Mouse (Mus musculus) hematopoietic stem cell, adult 5-6 weeks (primary cell): ENCODE results near the gene Emid1. TPM values are rescaled to one million over a fixed set of nuclear protein-coding genes. Genes with fewer than 3 reads are reported as not detected.
A peak's percentile ranks its signal among the peaks of the same experiment; 100 is the strongest.

Experiments
- ATAC-seq, 2 experiments: fragments of 125-278 bp in 1 of 2; replicated peaks in 1 of 2; 2 replicates each; pipeline ENCODE4 v1.8.0; 2016 to 2017; ENCODE audit warnings: inconsistent platforms in 2 of 2, mild to moderate bottlenecking in 2 of 2, moderate number of reproducible peaks in 2 of 2, low read depth in 1 of 2, moderate TSS enrichment in 1 of 2; ENCODE audit not compliant: low FRiP score in 2 of 2, poor library complexity in 2 of 2, severe bottlenecking in 2 of 2, insufficient read depth in 1 of 2, low TSS enrichment in 1 of 2
- total RNA-seq: library from RNA; stranded (forward); fragments of 172-1452, 232-1000 nt; gene quantifications from 2 replicates; pipeline ENCODE4 v1.2.3, GENCODE M21; 2017

The Emid1 gene
- total RNA-seq, 1 experiment from 2014 or later = 16.0 TPM

GRCm38 (mm10) chr11:5138642-5139041 lies 13.4 kb downstream of the Emid1 start:
- no peak for ATAC-seq

GRCm38 (mm10) chr11:5135914-5136313 lies 16.1 kb downstream of the Emid1 start:
- ATAC-seq = no peak

- ATAC-seq = no peak
Observed at GRCm38 (mm10) chr11:5132751-5133150, 19.3 kb downstream of the Emid1 start.

GRCm38 (mm10) chr11:5130111-5130665 lies 21.9 kb downstream of the Emid1 start:
- no peak for ATAC-seq

GRCm38 (mm10) chr11:5129035-5129480 lies 23.0 kb downstream of the Emid1 start:
- no peak for ATAC-seq

GRCm38 (mm10) chr11:5125713-5126112 lies 26.3 kb downstream of the Emid1 start:
- ATAC-seq = no peak

GRCm38 (mm10) chr11:5114931-5115581 lies 37.0 kb downstream of the Emid1 start:
- ATAC-seq = peak; percentile 93 to 95

- ATAC-seq = no peak
Observed at GRCm38 (mm10) chr11:5113645-5114044, 38.4 kb downstream of the Emid1 start.

- ATAC-seq = no peak
Observed at GRCm38 (mm10) chr11:5109441-5109840, 42.6 kb downstream of the Emid1 start.

- no peak for ATAC-seq
Observed at GRCm38 (mm10) chr11:5103986-5104509, 48.0 kb downstream of the Emid1 start.

GRCm38 (mm10) chr11:5102384-5102783 lies 49.7 kb downstream of the Emid1 start:
- no peak for ATAC-seq

GRCm38 (mm10) chr11:5101641-5102040 lies 50.4 kb downstream of the Emid1 start:
- no peak for ATAC-seq

GRCm38 (mm10) chr11:5100801-5101200 lies 51.3 kb downstream of the Emid1 start:
- no peak for ATAC-seq

GRCm38 (mm10) chr11:5100283-5100682 lies 51.8 kb downstream of the Emid1 start:
- ATAC-seq = no peak

- ATAC-seq = peak; percentile 69 to 73
Observed at GRCm38 (mm10) chr11:5099576-5100183, 52.4 kb downstream of the Emid1 start.

- ATAC-seq = peak; percentile 83 to 84
Observed at GRCm38 (mm10) chr11:5098736-5099542, 53.1 kb downstream of the Emid1 start, which contains the start of the genes Rhbdd3 and Ewsr1. Gene Rhbdd3 (plus strand): TSS chr11:5098926. Gene Ewsr1 (minus strand): TSS chr11:5099266.

- no peak for ATAC-seq
Observed at GRCm38 (mm10) chr11:5098035-5098735, 53.9 kb downstream of the Emid1 start.
